8 mouse cellular contexts compared by ENCODE assay signal in the genomic region with DNA sequence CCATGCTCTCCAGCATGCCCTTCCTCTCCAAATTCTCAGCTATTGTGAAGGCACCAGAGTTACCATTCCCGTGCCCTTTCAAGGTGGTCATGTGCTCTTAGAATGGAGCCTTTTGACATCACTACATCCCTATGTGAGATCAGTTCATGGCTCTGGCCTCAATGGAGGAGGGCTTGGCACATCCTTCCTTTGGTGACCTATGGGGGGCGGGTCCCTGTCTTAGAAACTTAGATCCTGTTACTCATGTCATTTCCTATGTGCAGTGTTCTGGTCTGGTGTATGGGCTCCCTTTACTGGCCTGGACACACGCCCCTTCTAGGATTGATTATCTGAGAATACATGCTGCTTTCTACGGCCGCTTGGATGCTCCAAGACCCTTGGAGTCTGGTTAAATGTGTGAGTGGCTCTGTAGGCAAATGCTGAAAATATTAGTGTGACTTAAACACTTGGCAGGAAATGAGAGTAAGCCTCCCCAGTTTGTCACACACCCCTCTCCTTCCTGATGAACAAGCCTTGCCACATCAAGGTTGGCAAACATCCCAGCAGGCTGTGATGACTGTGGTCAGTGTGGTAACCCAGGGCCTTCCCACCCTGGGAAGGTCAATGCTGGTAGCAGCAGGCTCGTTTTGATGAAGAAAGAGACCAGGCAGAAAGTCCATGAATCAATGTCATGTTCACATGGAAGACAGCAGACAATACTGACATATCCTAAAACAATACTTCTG. TPM values are rescaled to one million over a fixed set of nuclear protein-coding genes. Genes with fewer than 3 reads are reported as not detected.
DNase-seq lines count a peak whose midpoint lies in the region; ATAC-seq and TF ChIP-seq lines count a peak whose summit lies in the region.

No protein-coding gene starts in this region.

- 84% methylated on average over 6 of the region's 6 CpGs for WGBS in midbrain, postnatal 0 days
- 87% methylated on average over 6 of the region's 6 CpGs for WGBS in midbrain, embryonic 14.5 days
- WGBS in liver, embryonic 15.5 days (ENCODE audit: insufficient replicate concordance) = 42% methylated on average over 6 of the region's 6 CpGs
- 83% methylated on average over 6 of the region's 6 CpGs for WGBS in forebrain, embryonic 12.5 days

- H3K9ac ChIP-seq in midbrain, postnatal 0 days (replicated peaks; ENCODE audit: low read length, poor library complexity, severe bottlenecking) = no peak overlapping the region
- H3K9ac ChIP-seq in midbrain, embryonic 14.5 days (replicated peaks; ENCODE audit: low read length) = no peak overlapping the region
- H3K9ac ChIP-seq in liver, embryonic 15.5 days = no peak overlapping the region
- H3K9ac ChIP-seq in forebrain, embryonic 12.5 days = no peak overlapping the region

- TF ChIP-seq CTCF in midbrain, postnatal 0 days (IDR thresholded peaks at IDR 0.05) = no peak

- H3K4me2 ChIP-seq in midbrain, postnatal 0 days (ENCODE audit: low read depth, low read length, poor library complexity, severe bottlenecking) = no peak overlapping the region
- H3K4me2 ChIP-seq in midbrain, embryonic 14.5 days (ENCODE audit: low read length) = no peak overlapping the region
- H3K4me2 ChIP-seq in liver, embryonic 15.5 days = no peak overlapping the region
- H3K4me2 ChIP-seq in forebrain, embryonic 12.5 days = no peak overlapping the region

- ATAC-seq in midbrain, postnatal 0 days (ENCODE audit: low FRiP score) = no peak
- ATAC-seq in midbrain, embryonic 14.5 days (ENCODE audit: low FRiP score, low TSS enrichment) = no peak
- ATAC-seq in liver, embryonic 15.5 days (ENCODE audit: insufficient read depth) = peak; percentile 44; the same call in 1 of the 2 replicates
- ATAC-seq in forebrain, embryonic 12.5 days (ENCODE audit: low FRiP score) = no peak

- no peak overlapping the region for H3K4me3 ChIP-seq in midbrain, postnatal 0 days (ENCODE audit: low read depth, low read length)
- no peak overlapping the region for H3K4me3 ChIP-seq in midbrain, embryonic 14.5 days (replicated peaks; ENCODE audit: low read depth, low read length)
- no peak overlapping the region for H3K4me3 ChIP-seq in liver, embryonic 15.5 days (replicated peaks)
- no peak overlapping the region for H3K4me3 ChIP-seq in forebrain, embryonic 12.5 days (replicated peaks)

- H3K9me3 ChIP-seq in midbrain, postnatal 0 days (ENCODE audit: low read length) = no peaks in the 10 kb centered on the region
- H3K9me3 ChIP-seq in midbrain, embryonic 14.5 days (ENCODE audit: control insufficient read depth, low read length) = no peaks in the 10 kb centered on the region
- no peaks in the 10 kb centered on the region for H3K9me3 ChIP-seq in liver, embryonic 15.5 days (replicated peaks)
- no peaks in the 10 kb centered on the region for H3K9me3 ChIP-seq in forebrain, embryonic 12.5 days

- H3K27me3 ChIP-seq in midbrain, postnatal 0 days (ENCODE audit: insufficient read depth, low read length) = no peaks in the 10 kb centered on the region
- no peaks in the 10 kb centered on the region for H3K27me3 ChIP-seq in midbrain, embryonic 14.5 days (ENCODE audit: control insufficient read depth, insufficient read depth, low read length)
- H3K27me3 ChIP-seq in liver, embryonic 15.5 days = no peaks in the 10 kb centered on the region
- H3K27me3 ChIP-seq in forebrain, embryonic 12.5 days = no peaks in the 10 kb centered on the region

- H3K36me3 ChIP-seq in midbrain, postnatal 0 days (ENCODE audit: insufficient read depth, low read length) = peaks cover 11% of the 10 kb centered on the region; the same call in 1 of the 2 replicates
- 0 out of 2 replicates have a peak, but pooled peaks cover 5% of the 10 kb centered on the region for H3K36me3 ChIP-seq in midbrain, embryonic 14.5 days (ENCODE audit: control insufficient read depth, insufficient read depth, low read length)
- H3K36me3 ChIP-seq in liver, embryonic 15.5 days (replicated peaks) = no peaks in the 10 kb centered on the region
- H3K36me3 ChIP-seq in forebrain, embryonic 12.5 days (replicated peaks) = no peaks in the 10 kb centered on the region; the same call in 1 of the 2 replicates

- no peaks in the 10 kb centered on the region for H3K4me1 ChIP-seq in midbrain, postnatal 0 days (ENCODE audit: insufficient read depth, low read length)
- H3K4me1 ChIP-seq in midbrain, embryonic 14.5 days (ENCODE audit: control insufficient read depth, insufficient read depth, low read length) = no peaks in the 10 kb centered on the region
- no peaks in the 10 kb centered on the region; the same call in 1 of the 2 replicates for H3K4me1 ChIP-seq in liver, embryonic 15.5 days (replicated peaks)
- 0 out of 2 replicates have a peak, but pooled peaks cover 2% of the 10 kb centered on the region for H3K4me1 ChIP-seq in forebrain, embryonic 12.5 days

- DNase-seq in midbrain, postnatal 0 days (ENCODE audit: low spot score) = peak; percentile 21
- no peak for DNase-seq in midbrain, embryonic 14.5 days
- peak; percentile 89 to 93 for DNase-seq in adrenal gland, postnatal 36 days
- peak; percentile 59 for DNase-seq in skeletal muscle tissue, adult 2 months (ENCODE audit: low read depth, low spot score)
- no peak for DNase-seq in cerebellum, adult 8-10 months
- DNase-seq in c-Kit-positive CD71-positive TER-119-positive erythroid progenitor cells, embryonic 14.5 days (ENCODE audit: low spot score) = no peak

- H3K27ac ChIP-seq in midbrain, postnatal 0 days (ENCODE audit: low read depth, low read length) = no peak overlapping the region
- no peak overlapping the region for H3K27ac ChIP-seq in midbrain, embryonic 14.5 days (replicated peaks; ENCODE audit: low read depth, low read length)
- H3K27ac ChIP-seq in liver, embryonic 15.5 days (replicated peaks) = no peak overlapping the region
- H3K27ac ChIP-seq in forebrain, embryonic 12.5 days = no peak overlapping the region

RNA-seq across cellular contexts. Expression of a gene that starts 15.2 kb away (rescaled TPM):
- total RNA-seq in midbrain, postnatal 0 days (2014; rRNA removed) = 6.4 and 6.8 TPM in 2 replicates
- 1.1 TPM in 2 replicates for polyA plus RNA-seq in midbrain, postnatal 0 days (2015; fragmentation: Nextera tagmentation; extraction: Ambion mirVana)
- 4.6 and 5.1 TPM in 2 replicates for polyA plus RNA-seq in midbrain, embryonic 14.5 days (2014; fragmentation: Nextera tagmentation; extraction: Ambion mirVana)
- total RNA-seq in adrenal gland, postnatal 36 days (2021) = 10 to 100 TPM; 12.4 to 17.4 TPM
- polyA plus RNA-seq in liver, embryonic 15.5 days (2015; fragmentation: Nextera tagmentation; extraction: Ambion mirVana) = 1.1 and 1.6 TPM in 2 replicates
- polyA plus RNA-seq in forebrain, embryonic 12.5 days (2016; fragmentation: Nextera tagmentation; extraction: Ambion mirVana) = 3.0 and 3.7 TPM in 2 replicates

Comparison
In these comparisons a context has a peak if more than half of its experiments do, and no peak if none do; other contexts are left out.
1. DNase-seq: peak in midbrain, postnatal 0 days (single experiment), adrenal gland, postnatal 36 days (2 of 2) and skeletal muscle tissue, adult 2 months (single experiment); none in midbrain, embryonic 14.5 days (single experiment), cerebellum, adult 8-10 months (single experiment) and c-Kit-positive CD71-positive TER-119-positive erythroid progenitor cells, embryonic 14.5 days (single experiment).